Mouse (Mus musculus): ENCODE measurements around the gene Srp68. TPM values are rescaled to one million over a fixed set of nuclear protein-coding genes. Genes with fewer than 3 reads are reported as not detected.
A peak's percentile ranks its signal among the peaks of the same experiment; 100 is the strongest.

The Srp68 gene
- total RNA-seq (2021): 10 to 100 TPM; 58.7 to 59.8 TPM

GRCm38 (mm10) chr11:116274045-116274666 is at the start of gene Srp68:
TSS of gene Srp68 (minus strand) at chr11:116274217.
- intact Hi-C loops (cut with DNase I): loop anchor here (2.0 kb wide), 1 partner anchor 31 kb away; no protein-coding TSS in a partner anchor
- DNase-seq: peak; percentile 95 to 97

GRCm38 (mm10) chr11:116318719-116319659 is 45.0 kb upstream of the Srp68 start:
- DNase-seq: peak; percentile 85 to 92
- intact Hi-C loops (cut with DNase I): loop anchor here (1.0 kb wide), 3 partner anchors 49 to 145 kb away; no protein-coding TSS in a partner anchor

- DNase-seq: peak; percentile 27 to 31
- intact Hi-C loops (cut with DNase I): no loop called here
Measured at GRCm38 (mm10) chr11:116312359-116312758, 38.3 kb upstream of the Srp68 start.

- peak in 1 of 2 experiments; percentile 46 for DNase-seq
- intact Hi-C loops (cut with DNase I): no loop called here
Measured at GRCm38 (mm10) chr11:116311169-116311568, 37.2 kb upstream of the Srp68 start.

- intact Hi-C loops (cut with DNase I): no loop called here
- DNase-seq: no peak
Measured at GRCm38 (mm10) chr11:116309601-116310000, 35.6 kb upstream of the Srp68 start.

- no peak for DNase-seq
- intact Hi-C loops (cut with DNase I): no loop called here
Measured at GRCm38 (mm10) chr11:116307762-116308531, 33.9 kb upstream of the Srp68 start.

GRCm38 (mm10) chr11:116307019-116307725 is 33.2 kb upstream of the Srp68 start, which contains the start of gene Exoc7:
TSS of gene Exoc7 (minus strand) at chr11:116307233.
- intact Hi-C loops (cut with DNase I): no loop called here
- no peak for DNase-seq

- intact Hi-C loops (cut with DNase I): no loop called here
- DNase-seq: peak; percentile 95 to 98
Measured at GRCm38 (mm10) chr11:116306126-116306982, 32.3 kb upstream of the Srp68 start.

GRCm38 (mm10) chr11:116305423-116305822 is 31.4 kb upstream of the Srp68 start:
- no peak for DNase-seq
- intact Hi-C loops (cut with DNase I): loop anchor here (2.0 kb wide), 1 partner anchor 31 kb away; the partner anchor contains the start of gene Srp68

GRCm38 (mm10) chr11:116298621-116299020 is 24.6 kb upstream of the Srp68 start:
- DNase-seq: no peak
- intact Hi-C loops (cut with DNase I): no loop called here

GRCm38 (mm10) chr11:116298221-116298620 is 24.2 kb upstream of the Srp68 start:
- intact Hi-C loops (cut with DNase I): no loop called here
- no peak for DNase-seq

- intact Hi-C loops (cut with DNase I): no loop called here
- no peak for DNase-seq
Measured at GRCm38 (mm10) chr11:116297017-116297416, 23.0 kb upstream of the Srp68 start.

GRCm38 (mm10) chr11:116296191-116296734 is 22.2 kb upstream of the Srp68 start:
- intact Hi-C loops (cut with DNase I): no loop called here
- no peak for DNase-seq

- intact Hi-C loops (cut with DNase I): loop anchor here (2.0 to 5.0 kb wide), 2 partner anchors 68 to 157 kb away; partner anchors contain the start of gene Mrpl38
- DNase-seq: peak; percentile 63 to 74
Measured at GRCm38 (mm10) chr11:116294319-116294718, 20.3 kb upstream of the Srp68 start.

GRCm38 (mm10) chr11:116293538-116294137 is 19.6 kb upstream of the Srp68 start:
- intact Hi-C loops (cut with DNase I): loop anchor here (2.0 to 5.0 kb wide), 2 partner anchors 67 to 156 kb away; partner anchors contain the start of gene Mrpl38
- no peak for DNase-seq

GRCm38 (mm10) chr11:116292401-116292800 is 18.4 kb upstream of the Srp68 start:
- intact Hi-C loops (cut with DNase I): loop anchor here (5.0 kb wide), 1 partner anchor 155 kb away; the partner anchor contains the start of gene Mrpl38
- no peak for DNase-seq

- DNase-seq: no peak
- intact Hi-C loops (cut with DNase I): loop anchor here (5.0 kb wide), 1 partner anchor 153 kb away; the partner anchor contains the start of gene Mrpl38
Measured at GRCm38 (mm10) chr11:116290556-116290955, 16.5 kb upstream of the Srp68 start.

- no peak for DNase-seq
- intact Hi-C loops (cut with DNase I): no loop called here
Measured at GRCm38 (mm10) chr11:116287351-116287750, 13.3 kb upstream of the Srp68 start.

All from heart, postnatal 10 days (tissue).